Mouse (Mus musculus): Measurements from ENCODE around the gene Tbx1. TPM values are rescaled to one million over a fixed set of nuclear protein-coding genes. Genes with fewer than 3 reads are reported as not detected.

Tbx1 gene
- polyA plus RNA-seq (2012; fragmentation: generic; extraction: Trizol) = 16.9 TPM

DNA sequence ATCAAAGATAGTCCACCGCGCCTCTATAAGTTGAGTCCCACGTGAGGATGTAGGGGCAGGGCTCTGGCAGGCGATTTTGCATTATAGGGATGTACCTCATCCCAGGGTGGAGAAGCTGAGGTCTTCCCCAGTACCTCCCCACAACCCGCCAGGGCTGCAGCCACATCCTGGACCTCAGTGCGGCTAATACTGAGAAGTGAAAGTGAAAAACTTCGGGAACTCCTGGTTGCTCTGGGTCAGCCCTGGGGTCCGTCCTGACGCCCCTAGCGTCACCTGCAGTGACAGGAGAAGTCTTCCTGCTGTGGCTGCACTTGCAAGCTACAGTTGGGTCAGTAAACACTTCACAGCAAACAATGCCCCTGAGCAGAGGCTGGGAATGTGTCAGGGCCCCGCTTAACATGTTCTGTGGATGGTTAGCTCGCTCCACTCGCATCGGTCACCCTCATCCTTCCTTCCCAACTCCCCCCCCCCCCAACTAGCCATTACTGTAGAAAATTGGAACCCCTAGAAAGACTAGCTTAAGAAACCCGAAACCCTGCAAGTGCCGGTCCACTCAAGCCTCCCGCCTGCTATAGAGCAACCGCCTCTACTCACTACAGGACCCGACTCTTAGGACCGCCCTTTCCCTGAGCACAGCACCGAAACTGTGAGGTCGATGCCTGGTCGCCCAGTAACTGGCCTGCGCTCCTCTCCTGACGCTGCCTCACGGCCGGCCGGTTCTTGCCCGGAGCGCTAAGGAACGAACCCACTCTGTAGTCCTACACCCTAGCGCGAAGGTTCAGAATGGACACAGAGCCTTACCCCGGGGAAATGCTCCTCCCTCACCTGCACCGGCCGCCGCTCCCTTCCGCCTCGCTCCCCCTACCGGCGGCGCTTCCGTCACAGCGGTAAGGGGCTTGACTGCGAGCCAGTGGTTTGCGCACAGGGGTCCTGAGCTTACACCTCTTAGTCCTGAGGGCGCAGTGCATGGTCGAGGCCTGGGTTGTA lies at the start of gene Tbx1:
Gene Tbx1, minus strand, starts transcription at position 868 of the 987 bp plus-strand sequence.
- H3K36me3 ChIP-seq (ENCODE audit: control insufficient read depth, insufficient read depth) = no peaks in the 10 kb centered on the region
- TF ChIP-seq MAX (IDR thresholded peaks at IDR 0.05; ENCODE audit: low read depth) = no peak
- TF ChIP-seq REST (IDR thresholded peaks at IDR 0.05; ENCODE audit: insufficient read depth, insufficient read length) = no peak
- no peak for TF ChIP-seq TCF12 (IDR thresholded peaks at IDR 0.05; ENCODE audit: insufficient read depth, poor library complexity, severe bottlenecking)
- no peak for TF ChIP-seq TCF3 (IDR thresholded peaks at IDR 0.05; ENCODE audit: insufficient read length, low read depth)
- TF ChIP-seq E2F4 (IDR thresholded peaks at IDR 0.05; ENCODE audit: insufficient read depth) = no peak
- TF ChIP-seq MYOD1 (IDR thresholded peaks at IDR 0.05; ENCODE audit: control insufficient read depth in 1 of 3, insufficient read length in 2 of 3, low read depth in 2 of 3) = no peak
- TF ChIP-seq USF1 (IDR thresholded peaks at IDR 0.05; ENCODE audit: low read depth) = no peak
- TF ChIP-seq POLR2A (IDR thresholded peaks at IDR 0.05; ENCODE audit: insufficient read length, low read depth) = no peak
- TF ChIP-seq POLR2AphosphoS2 (IDR thresholded peaks at IDR 0.05; ENCODE audit: insufficient read length, low read depth) = no peak
- no peak for TF ChIP-seq CEBPB (IDR thresholded peaks at IDR 0.05; ENCODE audit: insufficient read depth, poor library complexity, severe bottlenecking)
- no peak for TF ChIP-seq MYOG (IDR thresholded peaks at IDR 0.05; ENCODE audit: control insufficient read depth in 1 of 3, insufficient read depth in 1 of 3, insufficient read length in 2 of 3, low read depth in 2 of 3)
- no peak for TF ChIP-seq SRF (IDR thresholded peaks at IDR 0.05; ENCODE audit: control insufficient read depth, insufficient read length, low read depth)
- no peaks in the 10 kb centered on the region for H3K27me3 ChIP-seq (ENCODE audit: control insufficient read depth, insufficient read depth, insufficient read length)
- no peak within 1 kb of the TSS for H3K4me3 ChIP-seq
- no peak within 1 kb of the TSS for H3ac ChIP-seq (ENCODE audit: control insufficient read depth, insufficient read length)
- no peak within 1 kb of the TSS for H3K4me2 ChIP-seq (ENCODE audit: low read depth)
- H3K79me2 ChIP-seq (ENCODE audit: control insufficient read depth, insufficient read depth) = peaks cover 9% of the 10 kb centered on the region

DNA sequence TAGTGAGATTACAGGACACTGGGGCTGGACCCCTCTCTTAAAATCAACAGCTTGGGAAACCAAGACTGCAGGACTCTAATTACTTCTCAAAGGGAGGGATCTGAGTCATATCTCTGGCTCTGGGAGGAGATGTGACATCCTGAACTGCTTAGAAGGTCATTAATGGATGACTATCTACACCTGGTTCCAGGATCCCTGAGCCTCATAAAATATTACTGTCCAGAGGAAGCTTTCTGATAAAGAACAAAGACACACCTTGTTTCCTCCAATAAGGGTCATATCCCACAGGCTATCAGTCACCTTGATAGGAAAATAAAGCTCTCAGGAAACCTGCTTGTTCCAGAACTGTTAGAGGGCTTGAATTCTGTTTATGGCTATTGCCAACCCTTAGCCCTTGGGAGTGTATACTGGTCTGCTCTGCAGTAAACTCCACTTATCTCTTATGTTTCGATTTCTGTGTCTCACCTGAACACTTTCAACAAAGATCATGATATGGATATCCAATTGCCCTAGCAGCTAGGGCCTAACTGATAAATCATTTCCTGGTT lies 49.0 kb upstream of the Tbx1 start:
- H3ac ChIP-seq (ENCODE audit: control insufficient read depth, insufficient read length) = no peak overlapping the region
- H3K27me3 ChIP-seq (ENCODE audit: control insufficient read depth, insufficient read depth, insufficient read length) = no peaks in the 10 kb centered on the region
- H3K4me3 ChIP-seq = no peak overlapping the region
- no peak overlapping the region for H3K4me2 ChIP-seq (ENCODE audit: low read depth)
- H3K36me3 ChIP-seq (ENCODE audit: control insufficient read depth, insufficient read depth) = no peaks in the 10 kb centered on the region
- TF ChIP-seq POLR2AphosphoS2 (IDR thresholded peaks at IDR 0.05; ENCODE audit: insufficient read length, low read depth) (no peak), MYOG (IDR thresholded peaks at IDR 0.05; ENCODE audit: control insufficient read depth in 1 of 3, insufficient read depth in 1 of 3, insufficient read length in 2 of 3, low read depth in 2 of 3) (no peak), TCF3 (IDR thresholded peaks at IDR 0.05; ENCODE audit: insufficient read length, low read depth) (no peak), TCF12 (IDR thresholded peaks at IDR 0.05; ENCODE audit: insufficient read depth, poor library complexity, severe bottlenecking) (no peak), E2F4 (IDR thresholded peaks at IDR 0.05; ENCODE audit: insufficient read depth) (no peak), USF1 (IDR thresholded peaks at IDR 0.05; ENCODE audit: low read depth) (no peak)
- H3K79me2 ChIP-seq (ENCODE audit: control insufficient read depth, insufficient read depth) = no peaks in the 10 kb centered on the region

DNA sequence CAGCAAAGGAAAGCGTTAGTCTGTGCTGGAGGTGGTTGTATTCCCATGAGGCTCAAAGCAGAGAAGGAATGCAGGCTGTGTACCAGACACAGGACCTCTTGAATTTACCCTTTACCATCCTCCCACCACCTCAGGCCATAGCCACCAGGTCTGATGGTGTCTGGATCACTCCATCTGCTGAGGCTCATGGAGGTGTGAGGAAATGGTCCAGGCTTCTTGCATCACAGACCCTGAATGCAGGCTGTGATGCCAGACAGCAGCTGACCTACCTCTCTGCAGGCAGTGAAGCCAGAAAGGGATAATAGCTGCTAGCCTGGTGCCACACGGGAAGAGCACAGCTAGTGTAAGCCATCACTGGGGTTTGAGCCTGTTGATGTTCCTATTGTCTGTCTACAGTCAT lies 47.9 kb upstream of the Tbx1 start:
- TF ChIP-seq MAX (IDR thresholded peaks at IDR 0.05; ENCODE audit: low read depth) = no peak
- no peak for TF ChIP-seq POLR2AphosphoS2 (IDR thresholded peaks at IDR 0.05; ENCODE audit: insufficient read length, low read depth)
- TF ChIP-seq REST (IDR thresholded peaks at IDR 0.05; ENCODE audit: insufficient read depth, insufficient read length) = no peak
- peak; percentile 54; the same call in 1 of the 2 replicates for TF ChIP-seq CEBPB (IDR thresholded peaks at IDR 0.05; ENCODE audit: insufficient read depth, poor library complexity, severe bottlenecking)
- no peak for TF ChIP-seq POLR2A (IDR thresholded peaks at IDR 0.05; ENCODE audit: insufficient read length, low read depth)
- TF ChIP-seq MYOG (IDR thresholded peaks at IDR 0.05; ENCODE audit: control insufficient read depth in 1 of 3, insufficient read depth in 1 of 3, insufficient read length in 2 of 3, low read depth in 2 of 3) = peak in 1 of 3 experiments; percentile 8
- TF ChIP-seq E2F4 (IDR thresholded peaks at IDR 0.05; ENCODE audit: insufficient read depth) = no peak
- no peak for TF ChIP-seq USF1 (IDR thresholded peaks at IDR 0.05; ENCODE audit: low read depth)
- TF ChIP-seq TCF3 (IDR thresholded peaks at IDR 0.05; ENCODE audit: insufficient read length, low read depth) = no peak
- TF ChIP-seq MYOD1 (IDR thresholded peaks at IDR 0.05; ENCODE audit: control insufficient read depth in 1 of 3, insufficient read length in 2 of 3, low read depth in 2 of 3) = peak in 1 of 3 experiments; percentile 34
- TF ChIP-seq SRF (IDR thresholded peaks at IDR 0.05; ENCODE audit: control insufficient read depth, insufficient read length, low read depth) = no peak
- TF ChIP-seq TCF12 (IDR thresholded peaks at IDR 0.05; ENCODE audit: insufficient read depth, poor library complexity, severe bottlenecking) = no peak
- H3K4me3 ChIP-seq = no peak overlapping the region
- H3K79me2 ChIP-seq (ENCODE audit: control insufficient read depth, insufficient read depth) = no peaks in the 10 kb centered on the region
- no peaks in the 10 kb centered on the region for H3K27me3 ChIP-seq (ENCODE audit: control insufficient read depth, insufficient read depth, insufficient read length)
- no peaks in the 10 kb centered on the region for H3K36me3 ChIP-seq (ENCODE audit: control insufficient read depth, insufficient read depth)
- no peak overlapping the region for H3K4me2 ChIP-seq (ENCODE audit: low read depth)
- no peak overlapping the region for H3ac ChIP-seq (ENCODE audit: control insufficient read depth, insufficient read length)

DNA sequence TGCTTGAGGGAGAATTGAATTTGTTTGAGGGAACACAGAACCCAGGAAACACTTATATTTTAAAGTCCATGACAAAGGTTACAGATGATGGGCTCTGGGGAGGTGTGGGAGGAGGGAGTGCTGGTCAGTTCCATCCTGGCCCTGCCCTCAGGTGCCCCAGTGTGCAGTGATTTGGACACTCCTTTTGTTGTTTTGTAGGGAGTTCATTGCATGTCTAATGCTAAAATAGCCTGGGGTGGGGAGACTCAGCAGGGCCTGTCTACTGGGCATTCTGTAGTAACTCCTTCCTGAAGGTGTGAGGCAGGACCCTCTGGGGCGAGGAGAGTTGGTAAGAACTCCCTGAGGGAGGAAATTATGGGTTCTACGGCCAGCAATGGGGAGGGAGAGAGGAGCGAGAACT lies 46.3 kb upstream of the Tbx1 start:
- H3K4me3 ChIP-seq = no peak overlapping the region
- no peak overlapping the region for H3K4me2 ChIP-seq (ENCODE audit: low read depth)
- TF ChIP-seq E2F4 (IDR thresholded peaks at IDR 0.05; ENCODE audit: insufficient read depth) = no peak
- no peak for TF ChIP-seq TCF12 (IDR thresholded peaks at IDR 0.05; ENCODE audit: insufficient read depth, poor library complexity, severe bottlenecking)
- TF ChIP-seq CEBPB (IDR thresholded peaks at IDR 0.05; ENCODE audit: insufficient read depth, poor library complexity, severe bottlenecking) = no peak
- TF ChIP-seq POLR2A (IDR thresholded peaks at IDR 0.05; ENCODE audit: insufficient read length, low read depth) = no peak
- TF ChIP-seq MYOD1 (IDR thresholded peaks at IDR 0.05; ENCODE audit: control insufficient read depth in 1 of 3, insufficient read length in 2 of 3, low read depth in 2 of 3) = no peak
- no peak for TF ChIP-seq SRF (IDR thresholded peaks at IDR 0.05; ENCODE audit: control insufficient read depth, insufficient read length, low read depth)
- no peak for TF ChIP-seq MAX (IDR thresholded peaks at IDR 0.05; ENCODE audit: low read depth)
- no peak for TF ChIP-seq POLR2AphosphoS2 (IDR thresholded peaks at IDR 0.05; ENCODE audit: insufficient read length, low read depth)
- TF ChIP-seq TCF3 (IDR thresholded peaks at IDR 0.05; ENCODE audit: insufficient read length, low read depth) = no peak
- TF ChIP-seq REST (IDR thresholded peaks at IDR 0.05; ENCODE audit: insufficient read depth, insufficient read length) = no peak
- TF ChIP-seq MYOG (IDR thresholded peaks at IDR 0.05; ENCODE audit: control insufficient read depth in 1 of 3, insufficient read depth in 1 of 3, insufficient read length in 2 of 3, low read depth in 2 of 3) = no peak
- no peak for TF ChIP-seq USF1 (IDR thresholded peaks at IDR 0.05; ENCODE audit: low read depth)
- no peaks in the 10 kb centered on the region for H3K79me2 ChIP-seq (ENCODE audit: control insufficient read depth, insufficient read depth)
- H3K27me3 ChIP-seq (ENCODE audit: control insufficient read depth, insufficient read depth, insufficient read length) = no peaks in the 10 kb centered on the region
- no peaks in the 10 kb centered on the region for H3K36me3 ChIP-seq (ENCODE audit: control insufficient read depth, insufficient read depth)
- H3ac ChIP-seq (ENCODE audit: control insufficient read depth, insufficient read length) = no peak overlapping the region
